Mouse (Mus musculus): ENCODE data around the gene Slc8a2. TPM values are rescaled to one million over a fixed set of nuclear protein-coding genes. Genes with fewer than 3 reads are reported as not detected.

Gene Slc8a2
- 0.10 and 0.12 TPM in 2 replicates for polyA plus RNA-seq (2014; fragmentation: Nextera tagmentation; extraction: Ambion mirVana)

DNA sequence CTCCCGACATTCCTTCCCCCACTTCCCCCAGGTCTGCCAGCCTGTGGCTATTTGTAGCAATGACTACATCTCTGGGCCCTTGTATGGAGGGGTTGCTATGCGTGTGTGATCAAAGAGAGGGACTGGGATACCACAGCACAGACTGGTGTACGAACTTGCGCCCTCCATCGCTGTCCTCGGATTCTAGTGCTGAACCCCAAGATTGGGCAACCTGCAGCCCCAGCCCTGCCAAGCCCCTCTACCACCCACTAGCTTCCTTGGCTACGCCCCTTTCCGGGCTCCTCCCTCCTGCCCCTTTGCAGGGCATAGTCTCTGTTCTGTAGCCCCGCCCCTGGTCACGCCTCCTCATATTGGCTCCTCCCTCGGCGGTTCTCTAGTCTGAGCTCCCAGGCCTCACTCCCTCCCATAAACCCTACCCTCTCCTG, at the start of gene Slc8a2:
Slc8a2 (plus strand) TSS at position 406 of the 425 bp plus-strand sequence.
- H3K4me2 ChIP-seq (ENCODE audit: low read depth, severe bottlenecking), result peak within 1 kb of the TSS; percentile 82
- H3K4me1 ChIP-seq (ENCODE audit: control insufficient read depth, insufficient read depth, low read length), result peaks cover 6% of the 10 kb centered on the region; the same call in 1 of the 2 replicates
- DNase-seq (ENCODE audit: low spot score) (peak; percentile 85), ATAC-seq (ENCODE audit: insufficient number of reproducible peaks, low FRiP score, low TSS enrichment, low read depth) (peak; percentile 77)
- WGBS, result 2% methylated on average over 12 of the region's 12 CpGs
- peak within 1 kb of the TSS; percentile 59 for H3K9ac ChIP-seq (ENCODE audit: low read length)
- H3K9me3 ChIP-seq (ENCODE audit: control insufficient read depth, low read length), result no peaks in the 10 kb centered on the region
- no peaks in the 10 kb centered on the region for H3K36me3 ChIP-seq (ENCODE audit: control insufficient read depth, insufficient read depth, low read length)
- H3K4me3 ChIP-seq (ENCODE audit: low read depth, low read length), result peak within 1 kb of the TSS; percentile 54
- H3K27me3 ChIP-seq (ENCODE audit: control insufficient read depth, insufficient read depth, low read length), result no peaks in the 10 kb centered on the region; the same call in 1 of the 2 replicates
- H3K27ac ChIP-seq (replicated peaks; ENCODE audit: low read depth, low read length), result no peak within 1 kb of the TSS

DNA sequence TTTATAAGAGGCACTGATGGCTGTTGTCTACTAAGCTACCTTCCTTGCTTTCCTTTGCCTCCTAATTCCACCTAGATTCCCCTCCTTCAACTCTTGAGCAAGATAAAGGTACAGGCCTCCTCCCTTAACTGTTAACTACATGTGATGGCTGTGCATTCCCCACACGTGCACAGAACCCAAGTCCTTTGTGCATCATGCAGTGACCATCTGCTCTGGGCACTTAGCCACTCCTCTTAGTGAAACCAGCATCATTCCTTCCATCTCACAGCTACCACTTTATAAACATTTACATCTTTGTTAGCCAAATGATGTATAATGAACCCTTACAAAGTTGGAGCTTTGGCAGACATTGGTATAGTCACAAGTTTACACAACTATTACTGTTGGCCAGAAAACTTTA, 49.7 kb upstream of the Slc8a2 start:
- no peaks in the 10 kb centered on the region for H3K36me3 ChIP-seq (ENCODE audit: control insufficient read depth, insufficient read depth, low read length)
- H3K4me2 ChIP-seq (ENCODE audit: low read depth, severe bottlenecking), result no peak overlapping the region
- no peak overlapping the region for H3K9ac ChIP-seq (ENCODE audit: low read length)
- H3K27ac ChIP-seq (replicated peaks; ENCODE audit: low read depth, low read length), result no peak overlapping the region
- H3K9me3 ChIP-seq (ENCODE audit: control insufficient read depth, low read length), result no peaks in the 10 kb centered on the region; the same call in 1 of the 2 replicates
- 83% methylated on average over 1 of the region's 1 CpGs for WGBS
- ATAC-seq (ENCODE audit: insufficient number of reproducible peaks, low FRiP score, low TSS enrichment, low read depth) (no peak), DNase-seq (ENCODE audit: low spot score) (no peak)
- H3K4me1 ChIP-seq (ENCODE audit: control insufficient read depth, insufficient read depth, low read length), result no peaks in the 10 kb centered on the region
- no peaks in the 10 kb centered on the region for H3K27me3 ChIP-seq (ENCODE audit: control insufficient read depth, insufficient read depth, low read length)
- no peak overlapping the region for H3K4me3 ChIP-seq (ENCODE audit: low read depth, low read length)

DNA sequence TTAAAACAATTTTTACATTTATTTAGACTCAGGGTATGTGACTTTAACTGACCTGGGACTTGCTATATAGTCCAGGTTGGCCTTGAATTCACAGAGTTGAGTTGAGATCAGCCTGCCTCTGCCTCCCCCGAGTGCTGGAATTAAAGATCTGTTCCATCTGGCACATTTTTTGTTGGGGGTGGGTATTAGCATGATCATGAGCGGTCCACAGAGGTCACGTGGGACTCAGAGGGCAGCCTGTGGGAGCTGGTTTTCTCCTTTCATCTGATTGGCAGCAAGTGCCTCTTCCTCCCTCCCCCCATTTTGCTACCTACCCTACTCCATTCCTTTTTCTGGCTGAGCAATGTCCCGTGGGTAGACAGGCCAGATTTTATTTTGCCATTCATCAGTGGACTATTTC, 49.0 kb upstream of the Slc8a2 start:
- Histone ChIP-seq H3K27ac (replicated peaks; ENCODE audit: low read depth, low read length) (no peak overlapping the region), H3K4me2 (ENCODE audit: low read depth, severe bottlenecking) (no peak overlapping the region), H3K4me1 (ENCODE audit: control insufficient read depth, insufficient read depth, low read length) (no peaks in the 10 kb centered on the region), H3K9me3 (ENCODE audit: control insufficient read depth, low read length) (no peaks in the 10 kb centered on the region; the same call in 1 of the 2 replicates), H3K9ac (ENCODE audit: low read length) (no peak overlapping the region), H3K4me3 (ENCODE audit: low read depth, low read length) (no peak overlapping the region), H3K27me3 (ENCODE audit: control insufficient read depth, insufficient read depth, low read length) (no peaks in the 10 kb centered on the region), H3K36me3 (ENCODE audit: control insufficient read depth, insufficient read depth, low read length) (no peaks in the 10 kb centered on the region)
- WGBS, result 67% methylated on average over 4 of the region's 4 CpGs
- DNase-seq (ENCODE audit: low spot score) (no peak), ATAC-seq (ENCODE audit: insufficient number of reproducible peaks, low FRiP score, low TSS enrichment, low read depth) (no peak)

DNA sequence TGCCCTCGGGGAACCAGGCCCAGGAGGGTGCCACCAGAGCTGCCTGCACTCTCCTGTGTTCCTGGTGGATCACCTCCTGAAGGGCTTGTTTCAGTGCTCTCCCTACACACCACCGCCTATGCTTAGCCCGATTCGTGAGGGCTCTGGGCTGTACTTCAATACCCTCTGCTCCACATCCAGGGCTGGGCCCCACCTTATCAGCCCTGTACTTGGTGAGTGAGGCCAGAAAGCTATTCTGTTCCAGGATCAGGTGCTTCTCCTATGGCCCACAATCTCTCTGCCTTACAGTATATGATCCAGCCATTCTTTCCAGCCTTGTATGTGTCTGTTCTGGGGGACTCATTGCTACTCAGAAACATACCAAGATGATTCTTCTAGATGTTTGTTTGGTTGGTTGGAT, 46.3 kb upstream of the Slc8a2 start:
- no peaks in the 10 kb centered on the region for H3K9me3 ChIP-seq (ENCODE audit: control insufficient read depth, low read length)
- no peak overlapping the region for H3K27ac ChIP-seq (replicated peaks; ENCODE audit: low read depth, low read length)
- H3K4me2 ChIP-seq (ENCODE audit: low read depth, severe bottlenecking), result no peak overlapping the region
- ATAC-seq (ENCODE audit: insufficient number of reproducible peaks, low FRiP score, low TSS enrichment, low read depth), result no peak
- H3K36me3 ChIP-seq (ENCODE audit: control insufficient read depth, insufficient read depth, low read length), result no peaks in the 10 kb centered on the region
- H3K4me3 ChIP-seq (ENCODE audit: low read depth, low read length), result no peak overlapping the region
- H3K27me3 ChIP-seq (ENCODE audit: control insufficient read depth, insufficient read depth, low read length), result no peaks in the 10 kb centered on the region
- H3K4me1 ChIP-seq (ENCODE audit: control insufficient read depth, insufficient read depth, low read length), result no peaks in the 10 kb centered on the region
- no peak overlapping the region for H3K9ac ChIP-seq (ENCODE audit: low read length)
- no peak for DNase-seq (ENCODE audit: low spot score)
- WGBS, result 68% methylated on average over 4 of the region's 4 CpGs

DNA sequence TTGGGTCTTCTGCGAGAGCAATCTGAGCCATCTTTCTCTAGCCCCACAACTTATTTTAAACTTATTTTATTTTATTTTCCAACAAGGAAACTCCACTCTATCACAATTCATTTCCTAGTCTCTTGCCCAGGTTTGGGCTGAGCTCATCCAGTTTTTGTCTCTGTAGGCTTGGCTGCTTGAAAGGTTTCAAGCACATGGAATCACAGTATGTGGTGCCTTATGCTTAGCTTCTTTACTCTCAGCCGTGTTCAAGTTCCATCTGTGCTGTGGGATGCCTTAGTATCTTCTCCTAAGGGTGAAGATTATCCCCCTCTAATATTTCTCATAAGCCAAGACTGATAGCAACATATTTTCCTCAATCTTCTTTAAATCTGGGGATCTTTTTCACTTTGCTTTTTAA, 42.0 kb upstream of the Slc8a2 start:
- WGBS, result 76% methylated on average over 2 of the region's 2 CpGs
- H3K36me3 ChIP-seq (ENCODE audit: control insufficient read depth, insufficient read depth, low read length), result no peaks in the 10 kb centered on the region
- H3K4me2 ChIP-seq (ENCODE audit: low read depth, severe bottlenecking), result no peak overlapping the region
- H3K4me1 ChIP-seq (ENCODE audit: control insufficient read depth, insufficient read depth, low read length), result no peaks in the 10 kb centered on the region
- no peak overlapping the region for H3K27ac ChIP-seq (replicated peaks; ENCODE audit: low read depth, low read length)
- no peaks in the 10 kb centered on the region for H3K9me3 ChIP-seq (ENCODE audit: control insufficient read depth, low read length)
- no peak for DNase-seq (ENCODE audit: low spot score)
- H3K9ac ChIP-seq (ENCODE audit: low read length), result no peak overlapping the region
- no peaks in the 10 kb centered on the region for H3K27me3 ChIP-seq (ENCODE audit: control insufficient read depth, insufficient read depth, low read length)
- no peak for ATAC-seq (ENCODE audit: insufficient number of reproducible peaks, low FRiP score, low TSS enrichment, low read depth)
- H3K4me3 ChIP-seq (ENCODE audit: low read depth, low read length), result no peak overlapping the region

DNA sequence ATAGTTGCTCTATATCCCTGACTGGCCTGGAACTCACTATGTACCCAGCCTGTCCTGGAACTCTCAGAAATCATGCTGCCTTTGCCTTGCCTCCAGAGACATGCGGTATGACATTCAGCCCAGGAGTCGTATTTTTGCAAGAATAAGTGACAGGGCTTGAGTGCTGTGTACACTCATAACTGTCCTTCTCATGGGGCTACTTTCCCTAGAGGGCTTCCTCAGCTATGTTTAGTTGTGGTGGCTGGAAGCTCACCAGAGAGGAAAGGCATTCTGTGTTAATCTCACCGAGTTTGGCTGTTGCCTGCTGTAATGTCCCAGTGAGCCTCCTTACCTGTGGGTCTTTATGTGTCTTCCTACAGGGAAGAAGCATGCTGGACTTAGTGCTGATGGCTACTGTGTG, 35.0 kb upstream of the Slc8a2 start:
- no peak for DNase-seq (ENCODE audit: low spot score)
- WGBS, result 77% methylated on average over 3 of the region's 3 CpGs
- Histone ChIP-seq H3K27me3 (ENCODE audit: control insufficient read depth, insufficient read depth, low read length) (no peaks in the 10 kb centered on the region), H3K4me2 (ENCODE audit: low read depth, severe bottlenecking) (no peak overlapping the region), H3K9me3 (ENCODE audit: control insufficient read depth, low read length) (no peaks in the 10 kb centered on the region), H3K36me3 (ENCODE audit: control insufficient read depth, insufficient read depth, low read length) (no peaks in the 10 kb centered on the region), H3K4me3 (ENCODE audit: low read depth, low read length) (no peak overlapping the region), H3K9ac (ENCODE audit: low read length) (no peak overlapping the region), H3K4me1 (ENCODE audit: control insufficient read depth, insufficient read depth, low read length) (peaks cover 7% of the 10 kb centered on the region), H3K27ac (replicated peaks; ENCODE audit: low read depth, low read length) (no peak overlapping the region)
- no peak for ATAC-seq (ENCODE audit: insufficient number of reproducible peaks, low FRiP score, low TSS enrichment, low read depth)

DNA sequence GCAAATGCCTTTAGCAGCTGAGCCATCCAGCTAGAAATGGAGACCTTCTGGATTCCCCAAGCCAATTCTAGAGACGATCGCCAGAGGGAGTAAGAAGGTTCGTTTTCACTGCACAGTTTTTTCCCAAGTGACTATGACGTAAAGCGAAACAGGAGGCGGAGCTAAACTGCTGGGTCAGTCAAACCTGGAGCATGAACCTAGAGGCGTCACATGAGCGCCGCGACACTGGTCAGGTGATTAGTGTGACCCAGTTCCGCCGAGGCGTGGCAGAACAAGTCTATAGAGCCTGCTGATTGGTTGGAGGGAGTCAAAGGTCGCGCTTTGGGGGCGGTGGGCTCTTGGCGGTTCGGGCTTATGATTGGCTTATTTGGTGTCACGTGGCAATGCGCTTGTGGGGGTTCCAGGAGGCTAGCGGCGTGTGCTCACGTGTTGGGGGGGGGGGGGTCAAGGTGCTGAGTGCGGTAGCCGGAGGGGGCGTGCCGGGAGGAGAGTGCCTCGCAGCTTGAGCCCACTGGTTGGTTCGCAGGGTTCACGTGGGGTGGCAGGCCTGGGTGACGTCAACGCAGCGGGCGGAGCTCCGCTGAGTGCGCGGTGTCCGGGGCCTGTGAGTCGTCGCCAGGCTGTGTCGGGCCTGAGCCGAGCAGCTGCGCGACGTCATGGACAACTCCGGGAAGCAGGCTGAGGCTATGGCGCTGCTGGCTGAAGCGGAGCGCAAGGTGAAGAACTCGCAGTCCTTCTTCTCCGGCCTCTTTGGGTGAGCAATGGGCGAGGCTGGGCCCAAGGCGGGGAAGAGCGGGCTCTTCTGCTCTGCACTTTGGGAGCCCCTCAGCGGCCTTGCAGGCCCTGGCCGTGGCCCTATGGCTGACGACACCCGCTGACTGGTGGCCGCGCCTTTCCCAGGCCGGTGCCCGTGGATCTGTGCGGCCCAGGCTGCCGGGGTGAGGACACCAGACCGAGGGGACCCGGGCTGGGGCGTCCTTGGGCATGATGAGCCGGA, 31.3 kb upstream of the Slc8a2 start, which contains the start of gene Napa:
Napa (plus strand) TSS at position 438 of the 997 bp plus-strand sequence.
- Histone ChIP-seq H3K9me3 (ENCODE audit: control insufficient read depth, low read length) (no peaks in the 10 kb centered on the region), H3K9ac (ENCODE audit: low read length) (peak within 1 kb of the TSS; percentile 95), H3K4me1 (ENCODE audit: control insufficient read depth, insufficient read depth, low read length) (peaks cover 10% of the 10 kb centered on the region), H3K4me2 (ENCODE audit: low read depth, severe bottlenecking) (peak within 1 kb of the TSS; percentile 81), H3K36me3 (ENCODE audit: control insufficient read depth, insufficient read depth, low read length) (peaks cover 2% of the 10 kb centered on the region; the same call in 1 of the 2 replicates), H3K4me3 (ENCODE audit: low read depth, low read length) (peak within 1 kb of the TSS; percentile 98), H3K27me3 (ENCODE audit: control insufficient read depth, insufficient read depth, low read length) (no peaks in the 10 kb centered on the region), H3K27ac (replicated peaks; ENCODE audit: low read depth, low read length) (peak within 1 kb of the TSS; percentile 36; the same call in 1 of the 2 replicates)
- ATAC-seq (ENCODE audit: insufficient number of reproducible peaks, low FRiP score, low TSS enrichment, low read depth) (peak; percentile 99), DNase-seq (ENCODE audit: low spot score) (peak; percentile 99)
- WGBS, result under 1% methylated on average over 68 of the region's 68 CpGs

DNA sequence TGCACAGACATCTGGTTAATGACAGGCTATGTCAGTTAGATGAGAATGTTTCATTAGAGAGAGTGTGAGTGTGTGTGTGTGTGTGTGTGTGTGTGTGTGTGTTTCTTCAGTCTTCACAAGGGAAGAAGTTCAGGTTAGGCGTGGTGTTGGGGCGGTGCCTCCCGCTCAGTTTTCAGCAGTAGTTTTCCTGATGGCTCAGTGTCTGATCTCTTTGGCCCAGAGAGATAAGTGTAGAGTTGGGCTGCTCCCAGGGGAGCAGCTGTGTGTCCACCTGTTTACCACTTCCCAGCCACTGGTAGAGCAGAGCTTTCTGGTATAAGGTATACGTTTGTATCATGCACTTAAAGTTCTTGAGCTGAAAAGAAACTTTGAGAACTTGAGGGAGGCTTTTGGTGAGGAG, 29.7 kb upstream of the Slc8a2 start:
- ATAC-seq (ENCODE audit: insufficient number of reproducible peaks, low FRiP score, low TSS enrichment, low read depth) (no peak), DNase-seq (ENCODE audit: low spot score) (no peak)
- Histone ChIP-seq H3K36me3 (ENCODE audit: control insufficient read depth, insufficient read depth, low read length) (peaks cover 4% of the 10 kb centered on the region; the same call in 1 of the 2 replicates), H3K27me3 (ENCODE audit: control insufficient read depth, insufficient read depth, low read length) (no peaks in the 10 kb centered on the region), H3K4me2 (ENCODE audit: low read depth, severe bottlenecking) (peak overlapping the region; percentile 81), H3K9me3 (ENCODE audit: control insufficient read depth, low read length) (no peaks in the 10 kb centered on the region), H3K27ac (replicated peaks; ENCODE audit: low read depth, low read length) (no peak overlapping the region), H3K9ac (ENCODE audit: low read length) (no peak overlapping the region), H3K4me1 (ENCODE audit: control insufficient read depth, insufficient read depth, low read length) (peaks cover 10% of the 10 kb centered on the region), H3K4me3 (ENCODE audit: low read depth, low read length) (no peak overlapping the region)
- WGBS, result 82% methylated on average over 4 of the region's 4 CpGs
